Mouse (Mus musculus) gastrocnemius, postnatal 14 days (tissue): ENCODE measurements at regions not wholly inside any gene's neighbourhood (a gene's known extent, or its start where the extent isn't known, plus 50 kb on each side); places are given as distances from the start of the nearest gene placed in this dataset.

ENCODE experiments used
- DNase-seq: peaks from one replicate; pipeline ENCODE4 v3.0.0; 2021; ENCODE audit warnings: mixed read lengths
- intact Hi-C: fragments of 180-260 bp; cut with DNase I; formaldehyde crosslinking; loops from one replicate; pipeline ENCODE4 v1.15.1; 2025; ENCODE audit warnings: low total_unique reads

DNA sequence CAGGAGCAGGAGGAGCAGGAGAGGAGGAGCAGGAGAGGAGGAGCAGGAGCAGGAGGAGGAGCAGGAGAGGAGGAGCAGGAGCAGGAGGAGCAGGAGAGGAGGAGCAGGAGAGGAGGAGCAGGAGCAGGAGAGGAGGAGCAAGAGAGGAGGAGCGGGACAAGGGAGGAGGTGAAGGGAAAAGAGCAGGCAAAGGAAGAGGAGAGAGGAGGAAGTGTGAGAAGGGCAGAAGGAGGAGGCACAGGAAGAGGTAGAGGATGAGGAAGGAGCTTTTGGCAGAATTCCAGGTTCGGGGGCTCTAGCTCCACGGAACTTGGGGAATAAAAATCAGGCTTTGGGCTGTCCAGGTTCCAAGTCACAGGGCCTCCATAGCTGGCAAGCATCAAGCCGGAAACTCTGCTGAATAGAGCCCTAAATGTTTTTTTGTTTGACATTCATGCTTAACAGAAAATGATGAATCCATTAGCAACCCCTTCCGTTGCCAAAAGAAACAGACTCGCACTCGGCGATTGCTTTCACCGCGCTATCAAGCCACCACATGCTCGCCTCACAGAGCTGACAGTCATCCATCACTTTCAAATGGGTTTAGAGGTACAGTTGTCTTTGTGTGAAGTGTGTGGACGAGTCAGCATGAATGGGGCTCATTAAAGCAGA, 528.7 kb upstream of the Atp11b start:
- DNase-seq, result no peak
- intact Hi-C loops, result no loop called here

DNA sequence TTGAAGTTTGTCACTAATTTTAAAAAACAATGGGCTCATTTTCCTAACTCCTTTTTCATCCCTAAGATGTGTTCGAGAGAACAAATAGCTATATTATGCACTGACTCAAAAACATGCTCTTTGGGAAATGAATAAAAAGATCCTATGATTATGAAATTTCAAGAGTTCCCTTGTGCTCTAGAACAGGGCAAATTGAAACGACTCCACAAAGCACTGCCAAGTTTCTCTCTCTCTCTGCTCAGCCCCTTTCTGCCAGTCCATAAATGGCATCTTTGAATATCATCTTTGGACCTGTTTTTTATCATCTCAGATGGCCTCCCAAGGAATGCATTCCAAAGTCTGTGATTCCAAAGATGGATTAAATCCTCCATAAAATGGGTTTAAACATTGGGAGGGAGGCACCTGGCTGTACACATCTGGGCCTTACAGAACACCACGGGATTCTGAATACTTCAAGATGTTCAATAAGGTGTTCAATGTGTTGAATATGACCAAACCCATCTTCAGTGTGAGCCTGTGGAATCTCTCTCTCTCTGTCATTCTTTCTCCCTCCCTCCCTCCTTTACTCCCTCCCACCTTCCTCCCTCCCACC, 528.0 kb upstream of the Atp11b start:
- DNase-seq, result no peak
- intact Hi-C loops, result no loop called here

GRCm38 (mm10) chr3:35231158-35231928, 522.6 kb upstream of the Atp11b start:
- no peak for DNase-seq
- intact Hi-C loops, result no loop called here

GRCm38 (mm10) chr3:35232487-35232886, 521.4 kb upstream of the Atp11b start:
- intact Hi-C loops, result no loop called here
- no peak for DNase-seq

- DNase-seq, result no peak
- intact Hi-C loops, result no loop called here
Observed at GRCm38 (mm10) chr3:35235066-35235465, 518.8 kb upstream of the Atp11b start.

- no peak for DNase-seq
- intact Hi-C loops, result no loop called here
Observed at GRCm38 (mm10) chr3:35235772-35236171, 518.1 kb upstream of the Atp11b start.

- DNase-seq, result no peak
- intact Hi-C loops, result no loop called here
Observed at GRCm38 (mm10) chr3:35237342-35237741, 516.6 kb upstream of the Atp11b start.

DNA sequence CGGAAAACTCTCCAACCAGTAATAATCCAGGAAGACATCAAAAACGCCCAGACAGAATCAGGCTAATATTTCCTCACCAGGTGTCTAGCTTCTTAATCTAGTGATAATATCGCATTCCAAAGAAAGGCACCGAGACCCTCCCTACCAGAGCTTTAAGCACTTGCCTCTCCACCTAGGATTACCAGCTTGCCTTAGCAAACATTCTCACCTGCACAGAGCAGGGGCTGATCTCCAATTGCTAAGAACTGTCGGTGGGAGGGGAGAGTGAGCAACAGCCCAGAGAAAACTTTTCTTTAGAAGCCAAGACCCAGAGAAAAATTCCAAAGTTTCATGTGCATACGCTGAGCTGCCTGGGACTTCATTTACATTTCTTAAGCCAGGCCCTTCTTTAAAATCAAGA, 511.6 kb upstream of the Atp11b start:
- intact Hi-C loops, result no loop called here
- DNase-seq, result no peak

- DNase-seq, result no peak
- intact Hi-C loops, result no loop called here
Observed at GRCm38 (mm10) chr3:35242871-35243529, 510.9 kb upstream of the Atp11b start.

- intact Hi-C loops, result no loop called here
- no peak for DNase-seq
Observed at GRCm38 (mm10) chr3:35245003-35245402, 508.9 kb upstream of the Atp11b start.

DNA sequence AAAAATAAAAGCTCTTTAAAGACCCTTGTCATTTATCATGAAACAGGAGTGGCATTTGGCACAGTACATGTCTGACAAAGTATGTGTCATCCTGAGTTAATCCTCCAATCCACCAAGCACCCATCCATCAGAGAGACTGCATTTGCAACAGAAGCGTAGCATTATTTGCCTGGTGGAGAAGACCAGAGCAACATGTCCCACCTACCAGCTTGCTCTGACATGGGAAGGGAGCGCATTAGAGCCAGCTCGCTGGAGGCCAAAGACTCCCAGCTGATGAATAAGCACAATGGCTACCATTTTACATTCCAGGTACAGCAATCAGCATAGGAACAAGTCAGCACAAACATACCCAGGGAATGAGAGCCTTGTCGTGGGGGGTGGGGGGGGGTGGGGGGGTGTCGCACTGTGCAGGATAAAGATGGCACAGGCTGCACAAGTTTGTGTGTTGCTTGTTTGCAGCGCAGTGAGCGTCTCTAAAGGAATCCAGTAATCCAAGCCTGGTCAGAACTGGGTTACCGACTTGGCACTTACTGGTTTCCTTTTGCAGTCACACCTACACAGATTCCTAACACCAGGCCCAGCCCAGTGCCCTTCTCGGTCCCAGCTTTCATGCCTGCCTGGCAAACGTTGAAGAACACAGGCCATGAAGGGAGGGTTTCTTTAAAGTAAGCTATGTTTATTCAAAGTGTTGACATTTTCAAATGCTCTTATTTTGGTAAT, 507.8 kb upstream of the Atp11b start:
- DNase-seq, result no peak
- intact Hi-C loops, result no loop called here

DNA sequence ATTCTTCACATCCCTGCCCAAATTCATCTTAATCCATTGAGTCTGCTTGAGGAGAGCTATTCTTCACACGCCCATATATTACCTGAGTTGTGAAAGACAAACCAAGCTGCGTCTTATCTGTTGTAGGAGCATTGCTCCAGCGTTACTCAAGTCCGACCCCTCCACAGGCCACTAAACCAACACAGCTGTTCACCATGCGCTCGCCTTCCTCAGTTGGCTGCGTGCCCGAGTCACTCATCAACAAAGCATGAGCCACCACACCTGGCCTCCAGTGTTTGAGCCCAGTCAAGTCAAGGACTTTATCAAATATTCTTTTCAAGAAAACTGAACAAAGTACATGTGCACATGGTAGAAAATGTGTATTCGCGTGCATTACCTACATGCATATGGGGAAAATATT, 504.7 kb upstream of the Atp11b start:
- DNase-seq, result no peak

GRCm38 (mm10) chr3:35250092-35250749, 503.7 kb upstream of the Atp11b start:
- DNase-seq, result no peak
- intact Hi-C loops, result no loop called here

More for the DNA sequence above, 504.7 kb upstream of the Atp11b start:
- intact Hi-C loops, result no loop called here

- DNase-seq, result no peak
- intact Hi-C loops, result no loop called here
Observed at GRCm38 (mm10) chr3:35253861-35254260, 500.0 kb upstream of the Atp11b start.

DNA sequence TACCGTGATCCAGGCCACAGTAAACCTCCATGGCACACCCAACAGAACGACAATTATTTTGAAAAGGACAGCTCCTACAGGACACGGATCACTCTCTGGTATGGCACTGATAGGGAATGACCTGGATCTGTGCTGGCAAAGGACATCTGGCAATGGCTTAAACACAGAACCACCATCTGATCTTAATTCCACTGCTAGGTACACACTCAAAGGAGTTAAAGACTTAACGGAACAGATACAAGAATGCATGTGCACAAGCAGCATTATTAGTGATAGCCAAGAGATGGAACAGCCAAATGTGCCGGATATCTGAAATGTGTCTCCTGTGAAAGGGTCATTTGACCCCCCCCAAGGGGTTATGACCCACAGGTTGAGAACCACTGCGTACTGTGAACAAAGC, 493.0 kb upstream of the Atp11b start:
- DNase-seq, result no peak
- intact Hi-C loops, result no loop called here

GRCm38 (mm10) chr3:35268949-35269348, 485.0 kb upstream of the Atp11b start:
- DNase-seq, result no peak
- intact Hi-C loops, result no loop called here

GRCm38 (mm10) chr3:35269977-35270880, 483.7 kb upstream of the Atp11b start:
- intact Hi-C loops, result no loop called here
- no peak for DNase-seq

DNA sequence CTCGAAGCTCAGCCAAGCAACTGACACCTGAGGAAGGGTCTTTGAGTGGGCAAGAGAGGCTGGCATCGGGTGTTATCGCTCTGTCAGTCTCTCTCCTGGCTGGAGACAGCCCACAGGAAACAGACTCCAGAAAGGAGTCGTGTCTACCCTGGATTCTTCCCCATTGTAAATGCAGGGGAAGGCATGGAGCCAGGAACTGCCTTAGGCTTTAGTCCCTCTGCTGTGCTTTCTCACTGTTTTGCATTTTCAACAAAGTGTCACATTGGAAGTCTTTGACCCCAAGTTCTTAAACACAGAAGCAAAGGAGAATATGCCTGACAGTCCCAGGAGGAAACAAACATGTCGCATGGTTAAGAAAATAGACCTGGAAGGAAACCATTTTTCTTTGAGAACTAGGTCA, 480.4 kb upstream of the Atp11b start:
- no peak for DNase-seq
- intact Hi-C loops, result no loop called here
